Mouse (Mus musculus) stomach, postnatal 0 days (tissue): ENCODE measurements at regions not wholly inside any gene's neighbourhood (a gene's known extent, or its start where the extent isn't known, plus 50 kb on each side); places are given as distances from the start of the nearest gene placed in this dataset.

Experiments
- CTCF ChIP-seq: IDR thresholded peaks from 2 replicates; pipeline ENCODE4 v1.5.1; 2016; ENCODE audit warnings: antibody characterized with exemption, low read depth, mild to moderate bottlenecking, moderate library complexity
- EP300 ChIP-seq: optimal IDR thresholded peaks from 2 replicates; pipeline ENCODE3; 2016; ENCODE audit warnings: antibody characterized with exemption

- TF ChIP-seq EP300 = no peak
- TF ChIP-seq CTCF = no peak
Measured at GRCm38 (mm10) chr19:54555351-54555750, 511.4 kb downstream of the Adra2a start.
